ENCODE assay signal across 8 mouse cellular contexts in the genomic region with DNA sequence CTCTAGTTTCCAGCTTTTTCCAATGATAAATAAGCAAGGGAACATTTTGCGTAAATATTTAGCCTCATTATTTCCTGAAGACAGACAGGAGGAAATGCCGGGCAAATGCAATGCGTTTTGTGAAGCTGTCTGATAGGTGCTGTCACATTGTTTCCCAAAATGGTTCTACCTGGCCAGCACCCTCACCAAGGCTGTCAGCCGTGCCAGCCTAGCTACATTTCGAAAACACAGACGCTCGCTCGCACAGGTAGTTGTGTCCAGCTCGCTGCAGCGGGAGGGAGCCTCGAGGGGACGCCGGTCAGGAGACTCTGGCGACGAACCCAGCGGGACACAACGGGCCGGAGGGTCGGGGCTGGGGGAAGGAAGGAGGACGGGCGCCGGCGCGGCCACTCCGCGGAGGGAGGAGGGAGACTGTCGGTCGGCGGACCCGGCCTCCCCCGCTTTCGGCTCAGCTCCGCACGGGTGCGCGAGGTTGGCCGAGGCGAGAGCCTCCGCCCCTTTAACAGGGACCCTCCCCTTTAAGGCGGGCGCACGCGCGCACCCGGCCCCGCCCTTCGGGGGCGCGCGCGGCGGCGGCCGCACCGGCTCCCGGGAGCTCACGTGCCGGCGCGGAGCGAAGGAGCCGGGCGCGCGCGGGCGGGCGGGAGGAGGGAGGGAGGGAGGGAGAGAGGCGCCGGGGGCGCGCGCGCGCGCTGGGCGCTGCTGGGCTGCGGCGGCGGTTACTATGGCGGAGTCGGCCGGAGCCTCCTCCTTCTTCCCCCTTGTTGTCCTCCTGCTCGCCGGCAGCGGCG. TPM values are rescaled to one million over a fixed set of nuclear protein-coding genes. Genes with fewer than 3 reads are reported as not detected.
DNase-seq lines count a peak whose midpoint lies in the region; ATAC-seq lines count a peak whose summit lies in the region.

A gene (plus strand): TSS at position 647 of the 791 bp plus-strand sequence.

- peak; percentile 87 for ATAC-seq in embryonic facial prominence, embryonic 13.5 days (ENCODE audit: insufficient number of reproducible peaks, insufficient read depth, low FRiP score, low TSS enrichment, low read depth)
- ATAC-seq in limb, embryonic 13.5 days (ENCODE audit: low FRiP score, low read depth), result peak; percentile 92
- peak; percentile 88 for ATAC-seq in midbrain, embryonic 15.5 days (replicated peaks)

- peak within 1 kb of the TSS; percentile 73 for H3K27ac ChIP-seq in embryonic facial prominence, embryonic 13.5 days
- peak within 1 kb of the TSS; percentile 72 for H3K27ac ChIP-seq in limb, embryonic 13.5 days
- H3K27ac ChIP-seq in midbrain, embryonic 15.5 days, result peak within 1 kb of the TSS; percentile 92

- H3K4me2 ChIP-seq in embryonic facial prominence, embryonic 13.5 days, result peak within 1 kb of the TSS; percentile 75
- H3K4me2 ChIP-seq in limb, embryonic 13.5 days (replicated peaks), result peak within 1 kb of the TSS; percentile 90
- peak within 1 kb of the TSS; percentile 84 for H3K4me2 ChIP-seq in midbrain, embryonic 15.5 days

- H3K9ac ChIP-seq in embryonic facial prominence, embryonic 13.5 days, result peak within 1 kb of the TSS; percentile 95
- H3K9ac ChIP-seq in limb, embryonic 13.5 days, result peak within 1 kb of the TSS; percentile 94
- H3K9ac ChIP-seq in midbrain, embryonic 15.5 days, result peak within 1 kb of the TSS; percentile 81

- peak within 1 kb of the TSS; percentile 88 for H3K4me3 ChIP-seq in embryonic facial prominence, embryonic 13.5 days
- H3K4me3 ChIP-seq in limb, embryonic 13.5 days, result peak within 1 kb of the TSS; percentile 89
- peak within 1 kb of the TSS; percentile 87 for H3K4me3 ChIP-seq in midbrain, embryonic 15.5 days

- H3K9me3 ChIP-seq in embryonic facial prominence, embryonic 13.5 days, result no peaks in the 10 kb centered on the region
- no peaks in the 10 kb centered on the region for H3K9me3 ChIP-seq in limb, embryonic 13.5 days
- no peaks in the 10 kb centered on the region for H3K9me3 ChIP-seq in midbrain, embryonic 15.5 days

- peak; percentile 70 for DNase-seq in 3T3-L1 (ENCODE audit: low read depth, low spot score)
- peak; percentile 76 to 83 for DNase-seq in adrenal gland, postnatal 4 days (ENCODE audit: low spot score in 2 of 2)
- peak; percentile 92 to 93 for DNase-seq in heart, adult 9 months (ENCODE audit: low spot score in 2 of 2)
- peak; percentile 92 for DNase-seq in kidney, adult 9 months
- DNase-seq in spleen, adult 18-20 months, result peak; percentile 91 to 92

- peaks cover 43% of the 10 kb centered on the region for H3K4me1 ChIP-seq in embryonic facial prominence, embryonic 13.5 days
- peaks cover 47% of the 10 kb centered on the region for H3K4me1 ChIP-seq in limb, embryonic 13.5 days
- peaks cover 39% of the 10 kb centered on the region for H3K4me1 ChIP-seq in midbrain, embryonic 15.5 days

- H3K27me3 ChIP-seq in embryonic facial prominence, embryonic 13.5 days, result 0 out of 2 replicates have a peak, but pooled peaks cover 8% of the 10 kb centered on the region
- peaks cover 5% of the 10 kb centered on the region; the same call in 1 of the 2 replicates for H3K27me3 ChIP-seq in limb, embryonic 13.5 days
- H3K27me3 ChIP-seq in midbrain, embryonic 15.5 days (replicated peaks), result 0 out of 2 replicates have a peak, but pooled peaks cover 7% of the 10 kb centered on the region

- H3K36me3 ChIP-seq in embryonic facial prominence, embryonic 13.5 days, result no peaks in the 10 kb centered on the region
- H3K36me3 ChIP-seq in limb, embryonic 13.5 days, result no peaks in the 10 kb centered on the region
- H3K36me3 ChIP-seq in midbrain, embryonic 15.5 days (replicated peaks), result no peaks in the 10 kb centered on the region

- under 1% methylated on average over 47 of the region's 87 CpGs for WGBS in embryonic facial prominence, embryonic 13.5 days
- WGBS in limb, embryonic 13.5 days, result under 1% methylated on average over 31 of the region's 87 CpGs
- under 1% methylated on average over 34 of the region's 87 CpGs for WGBS in midbrain, embryonic 15.5 days

RNA-seq across cellular contexts. Expression of the gene that starts here (rescaled TPM):
- total RNA-seq in adrenal gland, postnatal 4 days (2021), result 10 to 100 TPM; 18.5 to 19.9 TPM
- polyA plus RNA-seq in embryonic facial prominence, embryonic 13.5 days (2015; fragmentation: Nextera tagmentation; extraction: Ambion mirVana), result 8.0 TPM in 2 replicates
- 6.1 and 7.1 TPM in 2 replicates for polyA plus RNA-seq in limb, embryonic 13.5 days (2015; fragmentation: Nextera tagmentation; extraction: Ambion mirVana)
- 23.3 and 24.9 TPM in 2 replicates for polyA plus RNA-seq in midbrain, embryonic 15.5 days (2015; fragmentation: Nextera tagmentation; extraction: Ambion mirVana)

Comparison
In these comparisons a context has a peak if more than half of its experiments do, and no peak if none do; other contexts are left out.
1. Peak in every context shown above with its lines: DNase-seq, ATAC-seq, H3K4me3 ChIP-seq and H3K27ac ChIP-seq.